Mouse (Mus musculus): ENCODE data around the gene Guca1a. TPM values are rescaled to one million over a fixed set of nuclear protein-coding genes. Genes with fewer than 3 reads are reported as not detected.

Guca1a gene
- polyA plus RNA-seq (2017; shearing (Covaris generic)): not detected

GRCm38 (mm10) chr17:47400451-47400850 is at the start of gene Guca1a:
TSS of gene Guca1a (minus strand) at chr17:47400584.

DNA sequence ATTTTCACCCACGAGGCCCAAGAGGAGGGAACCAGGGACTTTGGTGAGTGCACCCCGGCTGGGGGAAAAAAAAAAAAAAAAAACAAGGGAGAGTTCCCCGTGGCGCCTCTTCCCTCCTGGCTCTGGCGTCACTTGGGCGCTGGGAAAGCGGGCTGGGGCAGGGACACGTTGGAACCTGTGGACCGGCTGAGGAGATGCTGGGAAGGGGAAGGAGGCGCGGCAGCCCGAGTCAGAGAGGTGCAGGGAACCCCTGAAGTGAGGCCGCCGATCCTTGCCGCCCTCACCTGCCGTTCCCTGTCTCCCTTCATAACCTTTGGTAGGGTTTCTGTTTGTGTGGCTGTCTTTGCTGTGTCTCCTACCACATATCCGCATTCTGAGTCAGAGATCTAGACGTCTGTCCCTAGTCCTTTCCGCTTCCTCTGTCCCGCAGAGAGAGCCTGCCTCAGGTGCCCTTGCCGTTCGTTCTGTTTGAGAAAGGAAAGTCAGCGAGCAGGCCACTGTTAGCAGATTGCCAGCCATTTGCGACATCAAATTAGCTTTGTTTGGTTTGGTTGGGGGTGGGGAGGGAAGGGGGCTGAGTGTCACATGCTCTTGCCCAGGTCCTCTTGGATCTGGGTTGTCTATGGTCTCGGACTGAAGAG is 36.6 kb upstream of the Guca1a start, which contains the start of gene 1700001C19Rik:
TSS of gene 1700001C19Rik (minus strand) at position 470 of the 641 bp plus-strand sequence.

GRCm38 (mm10) chr17:47436156-47436906 is 35.9 kb upstream of the Guca1a start, which contains the start of gene AI661453:
TSS of gene AI661453 (plus strand) at chr17:47436615.

GRCm38 (mm10) chr17:47385145-47385544 is 15.2 kb downstream of the Guca1a start, which contains the start of gene Guca1b:
TSS of gene Guca1b (plus strand) at chr17:47385393.

DNA sequence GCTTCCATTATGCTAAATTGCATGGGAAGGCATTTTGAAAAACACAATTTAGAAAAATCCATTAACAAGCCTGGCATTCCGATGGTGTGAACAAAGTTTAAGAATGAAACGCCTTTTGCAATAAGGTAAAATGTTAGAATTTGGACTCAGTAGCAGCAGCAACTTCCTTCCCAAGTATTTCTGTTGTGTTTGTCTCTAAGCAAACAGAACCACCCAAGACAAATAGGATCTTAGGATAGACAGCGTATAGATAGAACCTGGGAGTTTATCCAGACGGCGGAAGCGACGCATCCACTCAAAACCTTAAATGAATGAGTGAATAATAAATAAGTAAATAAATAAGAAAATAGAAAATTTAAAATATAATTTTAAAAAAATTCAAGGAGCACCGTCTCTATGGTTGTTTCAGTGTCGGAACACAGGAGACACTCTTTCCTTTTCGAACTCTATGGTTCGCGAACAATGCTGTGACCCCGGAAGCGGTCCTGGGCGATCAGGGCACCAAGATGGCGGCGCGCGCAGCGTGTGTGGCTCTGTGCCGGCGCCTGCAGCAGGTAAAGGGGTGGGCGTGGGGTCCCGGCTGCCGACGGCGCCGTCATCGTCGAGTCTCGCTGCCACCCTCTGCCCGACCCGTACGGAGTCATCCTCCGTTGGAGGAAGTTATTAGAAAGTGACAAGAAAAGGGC is 31.8 kb downstream of the Guca1a start, which contains the start of gene Mrps10:
TSS of gene Mrps10 (plus strand) at position 487 of the 686 bp plus-strand sequence.

Other genes starting within 250 kb of the Guca1a start
- gene Mrps10, start 31.7 kb downstream of the Guca1a start, polyA plus RNA-seq (2017; shearing (Covaris generic)): 10 to 100 TPM; 34.3 to 54.0 TPM
- gene Guca1b, start 15.2 kb downstream of the Guca1a start, polyA plus RNA-seq (2017; shearing (Covaris generic)): 1 to 10 TPM in 1 of 2 experiments, under 1 TPM in 1; 0.85 to 1.1 TPM
- not detected for gene AI661453, start 36.0 kb upstream of the Guca1a start, polyA plus RNA-seq (2017; shearing (Covaris generic))
- under 1 TPM in 1 of 2 experiments, not detected in 1; 0.36 TPM for gene 1700001C19Rik, start 36.8 kb upstream of the Guca1a start, polyA plus RNA-seq (2017; shearing (Covaris generic))
- 10 to 100 TPM; 47.3 to 53.6 TPM for gene Taf8, start 101.7 kb upstream of the Guca1a start, polyA plus RNA-seq (2017; shearing (Covaris generic))
- gene Ccnd3, start 104.5 kb upstream of the Guca1a start, polyA plus RNA-seq (2017; shearing (Covaris generic)): 100 to 1,000 TPM; 323 to 337 TPM
- 10 to 100 TPM; 11.5 to 15.4 TPM for gene Bysl, start 210.9 kb upstream of the Guca1a start, polyA plus RNA-seq (2017; shearing (Covaris generic))
- gene Med20, start 211.0 kb upstream of the Guca1a start, polyA plus RNA-seq (2017; shearing (Covaris generic)): 10 to 100 TPM; 27.6 to 37.3 TPM
- gene Gm20517, start 211.0 kb upstream of the Guca1a start, polyA plus RNA-seq (2017; shearing (Covaris generic)): 1 to 10 TPM; 1.7 to 2.2 TPM
- 1 to 10 TPM; 2.7 to 3.4 TPM for gene Usp49, start 230.1 kb upstream of the Guca1a start, polyA plus RNA-seq (2017; shearing (Covaris generic))

Measured in activated CD4-positive, CD25-positive, alpha-beta regulatory T cell (primary cell).